Mouse (Mus musculus): ENCODE data around the gene Dync1i2. TPM values are rescaled to one million over a fixed set of nuclear protein-coding genes. Genes with fewer than 3 reads are reported as not detected.
A peak's percentile ranks its signal among the peaks of the same experiment; 100 is the strongest.

Dync1i2 gene
- total and polyA plus RNA-seq, 2 experiments from 2014 or later: 149 to 205 TPM

GRCm38 (mm10) chr2:71278791-71279775 lies 67.6 kb downstream of the Dync1i2 start:
- DNase-seq (ENCODE audit: low spot score) (peak; percentile 35), ATAC-seq (ENCODE audit: low FRiP score) (no peak)
- Histone ChIP-seq H3K9ac (replicated peaks; ENCODE audit: low read length, poor library complexity, severe bottlenecking) (no peak overlapping the region), H3K36me3 (ENCODE audit: insufficient read depth, low read length) (peaks cover 42% of the 10 kb centered on the region), H3K27me3 (ENCODE audit: insufficient read depth, low read length) (no peaks in the 10 kb centered on the region), H3K27ac (ENCODE audit: low read depth, low read length) (no peak overlapping the region), H3K4me2 (ENCODE audit: low read depth, low read length, poor library complexity, severe bottlenecking) (no peak overlapping the region), H3K9me3 (ENCODE audit: low read length) (no peaks in the 10 kb centered on the region), H3K4me1 (ENCODE audit: insufficient read depth, low read length) (no peaks in the 10 kb centered on the region), H3K4me3 (ENCODE audit: low read depth, low read length) (no peak overlapping the region)
- TF ChIP-seq CTCF (IDR thresholded peaks at IDR 0.05): no peak
- 65% methylated on average over 23 of the region's 23 CpGs for WGBS

GRCm38 (mm10) chr2:71281981-71282380 lies 70.5 kb downstream of the Dync1i2 start:
- no peaks in the 10 kb centered on the region for H3K27me3 ChIP-seq (ENCODE audit: insufficient read depth, low read length)
- H3K36me3 ChIP-seq (ENCODE audit: insufficient read depth, low read length): peaks cover 20% of the 10 kb centered on the region
- H3K9ac ChIP-seq (replicated peaks; ENCODE audit: low read length, poor library complexity, severe bottlenecking): no peak overlapping the region
- ATAC-seq (ENCODE audit: low FRiP score) (0 out of 2 replicates have a peak, but pooled peaks have one; percentile 34), DNase-seq (ENCODE audit: low spot score) (no peak)
- no peak for TF ChIP-seq CTCF (IDR thresholded peaks at IDR 0.05)
- H3K4me3 ChIP-seq (ENCODE audit: low read depth, low read length): no peak overlapping the region
- H3K4me1 ChIP-seq (ENCODE audit: insufficient read depth, low read length): no peaks in the 10 kb centered on the region
- 83% methylated on average over 1 of the region's 1 CpGs for WGBS
- no peaks in the 10 kb centered on the region for H3K9me3 ChIP-seq (ENCODE audit: low read length)
- H3K27ac ChIP-seq (ENCODE audit: low read depth, low read length): no peak overlapping the region
- H3K4me2 ChIP-seq (ENCODE audit: low read depth, low read length, poor library complexity, severe bottlenecking): no peak overlapping the region

DNA sequence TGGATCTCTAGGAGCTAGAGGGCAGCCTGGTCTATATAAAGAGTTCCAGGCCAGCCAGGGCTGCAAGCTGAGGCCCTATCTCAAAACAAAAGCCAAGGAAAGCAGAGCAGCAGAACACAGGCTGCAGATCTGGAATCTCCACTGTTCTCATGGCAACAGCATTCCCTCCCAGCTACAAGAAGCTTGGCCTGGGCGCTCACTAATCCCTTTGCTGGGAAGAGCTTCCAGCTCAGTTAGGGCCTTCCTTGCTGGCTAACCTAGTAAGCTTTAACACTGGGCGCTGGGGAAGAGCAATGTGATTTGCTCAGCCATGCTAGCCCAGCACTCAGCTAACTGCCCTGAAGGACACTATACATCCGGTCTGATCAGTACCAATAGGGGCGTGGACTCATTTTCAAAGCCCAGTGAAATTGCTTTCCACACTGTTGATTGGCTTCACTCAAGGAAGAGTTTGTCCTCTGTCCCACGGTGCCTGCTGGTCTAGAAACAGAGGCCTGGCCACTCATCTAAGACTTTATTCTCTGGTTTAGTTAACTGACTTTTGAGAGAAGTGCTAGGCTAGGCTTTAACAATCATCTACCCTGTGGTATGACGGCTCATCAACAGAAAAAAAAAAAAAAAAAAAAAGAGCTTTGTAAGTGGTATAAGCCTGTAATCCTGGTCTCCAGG lies 78.7 kb downstream of the Dync1i2 start:
- Histone ChIP-seq H3K9me3 (ENCODE audit: low read length) (no peaks in the 10 kb centered on the region), H3K9ac (replicated peaks; ENCODE audit: low read length, poor library complexity, severe bottlenecking) (no peak overlapping the region), H3K4me3 (ENCODE audit: low read depth, low read length) (no peak overlapping the region), H3K27ac (ENCODE audit: low read depth, low read length) (peak overlapping the region; percentile 62; the same call in 1 of the 2 replicates), H3K27me3 (ENCODE audit: insufficient read depth, low read length) (no peaks in the 10 kb centered on the region), H3K4me2 (ENCODE audit: low read depth, low read length, poor library complexity, severe bottlenecking) (no peak overlapping the region), H3K36me3 (ENCODE audit: insufficient read depth, low read length) (0 out of 2 replicates have a peak, but pooled peaks cover 2% of the 10 kb centered on the region), H3K4me1 (ENCODE audit: insufficient read depth, low read length) (no peaks in the 10 kb centered on the region)
- WGBS: 38% methylated on average over 6 of the region's 6 CpGs
- ATAC-seq (ENCODE audit: low FRiP score) (no peak), DNase-seq (ENCODE audit: low spot score) (peak; percentile 69)
- TF ChIP-seq CTCF (IDR thresholded peaks at IDR 0.05): no peak

DNA sequence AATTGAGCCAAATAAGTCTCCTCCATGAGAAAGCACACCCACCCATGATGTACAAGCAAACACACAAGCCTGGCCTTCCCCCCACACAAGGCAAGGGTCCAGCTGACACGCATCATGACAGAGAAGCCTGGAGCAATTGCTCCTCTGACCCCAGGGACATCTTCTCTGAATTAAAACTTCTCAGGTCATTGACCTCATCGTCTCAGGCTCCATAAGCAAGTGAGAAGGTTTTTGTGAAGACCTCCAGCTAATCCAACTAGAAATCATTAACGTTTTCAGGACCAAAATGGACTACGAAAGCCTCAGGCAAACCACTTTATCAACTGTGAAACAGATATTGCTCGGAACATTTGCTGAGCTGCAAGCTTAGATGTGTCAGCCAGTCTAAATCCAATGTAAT lies 80.1 kb downstream of the Dync1i2 start:
- WGBS: 41% methylated on average over 5 of the region's 5 CpGs

DNA sequence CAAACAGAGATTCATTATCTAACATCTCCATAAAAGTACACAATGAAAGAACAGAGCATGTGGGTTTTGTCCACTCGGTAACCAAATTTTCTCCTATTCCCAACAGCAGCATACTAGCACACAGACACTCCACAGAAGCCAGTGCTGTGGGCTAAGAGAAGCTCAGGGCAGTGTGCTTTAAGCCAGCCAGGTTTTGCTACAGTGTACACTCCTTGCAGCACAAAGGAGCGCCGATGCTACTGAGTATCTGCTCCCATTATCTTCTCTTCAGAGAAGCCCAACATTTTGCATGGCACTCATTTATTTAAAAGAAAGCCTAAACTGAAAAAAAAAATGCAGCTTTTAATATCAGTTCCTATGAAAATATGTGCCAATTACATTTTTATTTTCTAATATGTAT lies 82.5 kb downstream of the Dync1i2 start:
- Histone ChIP-seq H3K4me3 (ENCODE audit: low read depth, low read length) (no peak overlapping the region), H3K4me2 (ENCODE audit: low read depth, low read length, poor library complexity, severe bottlenecking) (no peak overlapping the region), H3K4me1 (ENCODE audit: insufficient read depth, low read length) (no peaks in the 10 kb centered on the region), H3K27ac (ENCODE audit: low read depth, low read length) (no peak overlapping the region), H3K36me3 (ENCODE audit: insufficient read depth, low read length) (0 out of 2 replicates have a peak, but pooled peaks cover 4% of the 10 kb centered on the region), H3K9ac (replicated peaks; ENCODE audit: low read length, poor library complexity, severe bottlenecking) (no peak overlapping the region), H3K9me3 (ENCODE audit: low read length) (no peaks in the 10 kb centered on the region), H3K27me3 (ENCODE audit: insufficient read depth, low read length) (no peaks in the 10 kb centered on the region)
- WGBS: 35% methylated on average over 3 of the region's 3 CpGs
- ATAC-seq (ENCODE audit: low FRiP score) (no peak), DNase-seq (ENCODE audit: low spot score) (no peak)
- no peak for TF ChIP-seq CTCF (IDR thresholded peaks at IDR 0.05)

More for the DNA sequence above, 80.1 kb downstream of the Dync1i2 start:
- ATAC-seq (ENCODE audit: low FRiP score) (no peak), DNase-seq (ENCODE audit: low spot score) (no peak)
- H3K4me2 ChIP-seq (ENCODE audit: low read depth, low read length, poor library complexity, severe bottlenecking): no peak overlapping the region
- H3K4me3 ChIP-seq (ENCODE audit: low read depth, low read length): no peak overlapping the region
- no peaks in the 10 kb centered on the region for H3K9me3 ChIP-seq (ENCODE audit: low read length)
- no peak for TF ChIP-seq CTCF (IDR thresholded peaks at IDR 0.05)
- no peak overlapping the region for H3K9ac ChIP-seq (replicated peaks; ENCODE audit: low read length, poor library complexity, severe bottlenecking)
- H3K27ac ChIP-seq (ENCODE audit: low read depth, low read length): no peak overlapping the region
- H3K4me1 ChIP-seq (ENCODE audit: insufficient read depth, low read length): no peaks in the 10 kb centered on the region
- H3K27me3 ChIP-seq (ENCODE audit: insufficient read depth, low read length): no peaks in the 10 kb centered on the region
- 0 out of 2 replicates have a peak, but pooled peaks cover 2% of the 10 kb centered on the region for H3K36me3 ChIP-seq (ENCODE audit: insufficient read depth, low read length)
